Mouse (Mus musculus) C2C12 (cell line): ENCODE data around the gene Cacna1b. TPM values are rescaled to one million over a fixed set of nuclear protein-coding genes. Genes with fewer than 3 reads are reported as not detected.

Experiments used
- H3K27me3 ChIP-seq: one replicate; pipeline ENCODE4 v1.6.1; 2011; ENCODE audit not compliant: control insufficient read depth, insufficient read depth, insufficient read length
- H3K36me3 ChIP-seq: one replicate; pipeline ENCODE4 v1.6.1; 2011; ENCODE audit not compliant: control insufficient read depth, insufficient read depth
- H3K4me3 ChIP-seq: one replicate; pipeline ENCODE4 v1.5.1; 2011; ENCODE audit warnings: mild to moderate bottlenecking, control low read depth; ENCODE audit not compliant: poor library complexity, insufficient read depth, severe bottlenecking
- H3K79me2 ChIP-seq: one replicate; pipeline ENCODE4 v1.6.1; 2011; ENCODE audit not compliant: control insufficient read depth, insufficient read depth
- H3K79me3 ChIP-seq: one replicate; pipeline ENCODE4 v1.6.1; 2011; ENCODE audit warnings: low read depth, control low read depth
- H3ac ChIP-seq: one replicate; pipeline ENCODE3; 2011; ENCODE audit warnings: low read depth; ENCODE audit not compliant: control insufficient read depth, insufficient read length
- CEBPB ChIP-seq: IDR thresholded peaks from one replicate; pipeline ENCODE4 v1.6.1; 2011; ENCODE audit warnings: low read depth, mild to moderate bottlenecking, control low read depth, moderate library complexity
- CTCF ChIP-seq: IDR thresholded peaks from one replicate; pipeline ENCODE4 v1.5.1; 2011; ENCODE audit not compliant: control insufficient read depth, insufficient read depth, insufficient read length
- FOSL1 ChIP-seq: IDR thresholded peaks from one replicate; pipeline ENCODE4 v1.8.0; 2011; ENCODE audit warnings: mild to moderate bottlenecking, low read length; ENCODE audit not compliant: poor library complexity, insufficient read depth, severe bottlenecking
- MAX ChIP-seq: IDR thresholded peaks from one replicate; pipeline ENCODE4 v1.6.1; 2011; ENCODE audit warnings: mild to moderate bottlenecking, control low read depth
- MYOD1 ChIP-seq: IDR thresholded peaks from one replicate; pipeline ENCODE4 v1.6.1; 2011; ENCODE audit warnings: low read depth; ENCODE audit not compliant: control insufficient read depth, insufficient read length
- MYOG ChIP-seq: IDR thresholded peaks from one replicate; pipeline ENCODE4 v1.6.1; 2011; ENCODE audit not compliant: control insufficient read depth, insufficient read length; ENCODE audit errors: extremely low read depth
- USF1 ChIP-seq: IDR thresholded peaks from one replicate; pipeline ENCODE4 v1.6.1; 2011; ENCODE audit warnings: low read depth, mild to moderate bottlenecking, control low read depth, moderate library complexity
- polyA plus RNA-seq: library from polyadenylated mRNA; unstranded; fragments of >200 nt; fragmentation: generic; extraction: Trizol; gene quantifications from one replicate; pipeline ENCODE4 v1.2.1, GENCODE M21; 2012; ENCODE audit warnings: missing spikeins

The Cacna1b gene
- polyA plus RNA-seq, 1 experiment = under 0.01 TPM

- H3K4me3 ChIP-seq = no peak overlapping the region
- H3K27me3 ChIP-seq = peaks cover 4% of the 10 kb centered on the region
- H3K36me3 ChIP-seq = no peaks in the 10 kb centered on the region
- H3K79me3 ChIP-seq = no peaks in the 10 kb centered on the region
- TF ChIP-seq CEBPB (no peak), USF1 (no peak), MYOG (no peak), MYOD1 (no peak), CTCF (no peak), FOSL1 (no peak), MAX (no peak)
- H3K79me2 ChIP-seq = no peaks in the 10 kb centered on the region
- no peak overlapping the region for H3ac ChIP-seq
Measured at GRCm38 (mm10) chr2:24770861-24771260, 7.9 kb upstream of the Cacna1b start.

GRCm38 (mm10) chr2:24762446-24762960 lies 449 bp downstream of the Cacna1b start:
- Histone ChIP-seq H3K79me3 (no peaks in the 10 kb centered on the region), H3ac (no peak overlapping the region), H3K79me2 (no peaks in the 10 kb centered on the region), H3K4me3 (no peak overlapping the region), H3K36me3 (no peaks in the 10 kb centered on the region), H3K27me3 (peaks cover 21% of the 10 kb centered on the region)
- TF ChIP-seq CTCF = no peak
- no peak for TF ChIP-seq MYOD1

GRCm38 (mm10) chr2:24761923-24762445 lies 968 bp downstream of the Cacna1b start:
- TF ChIP-seq MYOG (no peak), CEBPB (no peak), CTCF (no peak), MYOD1 (no peak)
- H3ac ChIP-seq = no peak overlapping the region
- no peak overlapping the region for H3K4me3 ChIP-seq
- peaks cover 21% of the 10 kb centered on the region for H3K27me3 ChIP-seq
- H3K36me3 ChIP-seq = no peaks in the 10 kb centered on the region
- H3K79me2 ChIP-seq = no peaks in the 10 kb centered on the region
- no peaks in the 10 kb centered on the region for H3K79me3 ChIP-seq

- Histone ChIP-seq H3K79me3 (no peaks in the 10 kb centered on the region), H3K27me3 (peaks cover 34% of the 10 kb centered on the region), H3ac (no peak overlapping the region), H3K4me3 (no peak overlapping the region), H3K36me3 (no peaks in the 10 kb centered on the region), H3K79me2 (no peaks in the 10 kb centered on the region)
- TF ChIP-seq MAX (no peak), CTCF (peak; percentile 29)
Measured at GRCm38 (mm10) chr2:24755276-24755675, 7.7 kb downstream of the Cacna1b start.

GRCm38 (mm10) chr2:24752599-24752998 lies 10.4 kb downstream of the Cacna1b start:
- Histone ChIP-seq H3ac (no peak overlapping the region), H3K79me2 (no peaks in the 10 kb centered on the region), H3K36me3 (no peaks in the 10 kb centered on the region), H3K79me3 (no peaks in the 10 kb centered on the region), H3K27me3 (peaks cover 20% of the 10 kb centered on the region), H3K4me3 (no peak overlapping the region)
- TF ChIP-seq CEBPB (no peak), MYOG (no peak), MAX (no peak), CTCF (no peak), MYOD1 (no peak), FOSL1 (no peak), USF1 (no peak)

GRCm38 (mm10) chr2:24750051-24750450 lies 12.9 kb downstream of the Cacna1b start:
- TF ChIP-seq CEBPB (no peak), MAX (no peak), MYOD1 (no peak), FOSL1 (no peak), USF1 (no peak), CTCF (no peak), MYOG (no peak)

More at GRCm38 (mm10) chr2:24750051-24750450, 12.9 kb downstream of the Cacna1b start:
- H3K36me3 ChIP-seq = no peaks in the 10 kb centered on the region
- H3K79me3 ChIP-seq = no peaks in the 10 kb centered on the region
- H3K4me3 ChIP-seq = no peak overlapping the region
- H3K79me2 ChIP-seq = no peaks in the 10 kb centered on the region
- no peak overlapping the region for H3ac ChIP-seq
- H3K27me3 ChIP-seq = peaks cover 20% of the 10 kb centered on the region
